Mouse (Mus musculus) CH12.LX (cell line): ENCODE measurements around the gene Nrsn1.

Experiments used
- CHD2 ChIP-seq: IDR thresholded peaks from 2 replicates; pipeline ENCODE4 v1.6.1; 2011; ENCODE audit warnings: low read length, improper control_type of control experiment
- EP300 ChIP-seq: IDR thresholded peaks from 2 replicates; pipeline ENCODE4 v1.6.1; 2011; ENCODE audit warnings: low read length, improper control_type of control experiment
- ETS1 ChIP-seq: conservative IDR thresholded peaks from 2 replicates; pipeline ENCODE4 v1.6.1; 2012; ENCODE audit warnings: low read depth, mild to moderate bottlenecking, inconsistent platforms, low read length, improper control_type of control experiment, moderate library complexity
- MAX ChIP-seq: IDR thresholded peaks from 2 replicates; pipeline ENCODE4 v1.6.1; 2011; ENCODE audit warnings: low read length, improper control_type of control experiment
- POLR2A ChIP-seq: IDR thresholded peaks from 2 replicates; pipeline ENCODE4 v1.6.1; 2011; ENCODE audit warnings: low read depth, mild to moderate bottlenecking, improper control_type of control experiment, low read length
- POLR2AphosphoS2 ChIP-seq: IDR thresholded peaks from 2 replicates; pipeline ENCODE4 v1.6.1; 2011; ENCODE audit warnings: low read depth, low read length, improper control_type of control experiment
- RAD21 ChIP-seq: IDR thresholded peaks from 2 replicates; pipeline ENCODE4 v1.6.1; 2011; ENCODE audit warnings: low read depth, mild to moderate bottlenecking, low read length, improper control_type of control experiment, moderate library complexity
- SIN3A ChIP-seq: IDR thresholded peaks from 2 replicates; pipeline ENCODE4 v1.6.1; 2012; ENCODE audit warnings: low read length, improper control_type of control experiment, inconsistent platforms
- USF2 ChIP-seq: conservative IDR thresholded peaks from 2 replicates; pipeline ENCODE4 v1.6.1; 2011; ENCODE audit warnings: low read depth, low read length, improper control_type of control experiment

DNA sequence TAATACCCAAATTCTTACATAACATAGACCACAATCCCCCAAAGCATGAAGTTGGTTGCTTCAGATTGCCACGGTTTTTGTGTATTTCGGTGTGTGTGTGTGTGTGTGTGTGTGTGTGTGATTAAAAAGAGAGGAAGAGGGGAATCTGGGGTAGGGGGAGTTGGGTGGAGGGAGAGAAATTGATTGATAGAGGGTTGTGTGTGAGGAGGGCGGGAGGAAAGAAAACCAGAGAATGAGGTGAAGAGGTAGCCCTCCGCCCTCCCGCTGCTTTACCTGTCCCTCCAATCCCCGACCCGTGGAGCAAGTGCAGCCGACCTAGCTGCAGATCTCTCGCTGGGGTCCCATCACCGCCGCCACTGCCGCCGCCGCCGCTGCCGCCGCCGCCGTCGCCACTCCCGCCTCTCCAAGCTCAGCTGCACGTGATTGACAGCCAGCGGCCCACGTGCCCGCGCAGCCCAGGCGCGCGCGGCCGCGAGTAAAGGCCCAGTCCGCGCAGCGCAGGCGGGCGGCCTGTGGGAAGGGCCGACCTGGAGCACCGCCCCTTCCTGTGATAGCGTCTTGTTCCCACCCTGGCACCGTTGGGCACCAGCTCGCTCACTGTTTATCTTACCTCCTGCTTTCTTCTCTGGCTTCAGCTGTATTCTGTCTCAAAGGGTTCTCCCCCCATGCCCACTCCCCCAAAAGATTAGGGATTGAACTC, 583 bp downstream of the Nrsn1 start:
- TF ChIP-seq CHD2 (no peak), ETS1 (no peak), POLR2A (no peak), SIN3A (no peak), RAD21 (no peak), USF2 (no peak), MAX (no peak), EP300 (no peak), POLR2AphosphoS2 (no peak)
